Mouse (Mus musculus) cerebellum, adult 11 months (tissue): ENCODE results near the gene Olfr1371.
"Not testable (repeated sequence)": the region's sequence is repeated elsewhere in the genome, so short reads cannot be mapped to it uniquely, and the experiment has no call there.

ENCODE experiments used
- DNase-seq: peaks from one replicate; pipeline ENCODE4 v3.0.0; 2022

Gene Olfr1371

DNA sequence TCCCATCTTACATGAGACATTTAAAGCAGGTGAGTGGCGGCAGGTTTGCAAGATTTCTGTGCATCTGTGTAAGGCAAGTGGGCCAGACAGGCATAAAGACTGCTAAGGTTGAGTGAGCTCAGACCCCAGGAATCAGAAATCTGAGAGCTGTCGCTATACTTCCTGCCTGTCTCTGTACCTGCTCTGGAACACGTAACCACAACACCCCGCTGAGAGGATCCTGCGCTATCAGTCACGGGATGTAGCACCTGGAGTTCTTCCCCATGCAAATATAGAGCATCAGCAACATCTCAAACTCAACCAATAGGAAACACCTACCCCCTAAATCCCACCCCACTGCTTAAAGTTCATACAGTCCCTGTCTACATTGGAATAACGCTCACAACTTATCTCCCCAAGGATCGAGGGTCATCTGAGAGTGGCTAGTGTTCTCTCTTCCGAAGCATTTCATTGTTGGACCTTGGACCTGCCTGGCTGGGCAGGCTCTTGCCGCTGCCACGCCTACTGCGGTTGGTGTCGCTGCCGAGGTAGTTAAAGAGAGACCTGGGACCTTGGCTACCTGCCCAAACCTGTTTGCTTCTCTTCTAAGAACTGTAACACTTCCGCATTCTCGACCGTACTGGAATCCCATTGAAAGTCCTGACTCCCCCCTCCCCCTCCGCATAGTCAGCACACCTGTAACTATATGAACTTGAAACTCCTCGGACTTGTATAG is 10.3 kb upstream of the Olfr1371 start:
- no peak for DNase-seq

DNA sequence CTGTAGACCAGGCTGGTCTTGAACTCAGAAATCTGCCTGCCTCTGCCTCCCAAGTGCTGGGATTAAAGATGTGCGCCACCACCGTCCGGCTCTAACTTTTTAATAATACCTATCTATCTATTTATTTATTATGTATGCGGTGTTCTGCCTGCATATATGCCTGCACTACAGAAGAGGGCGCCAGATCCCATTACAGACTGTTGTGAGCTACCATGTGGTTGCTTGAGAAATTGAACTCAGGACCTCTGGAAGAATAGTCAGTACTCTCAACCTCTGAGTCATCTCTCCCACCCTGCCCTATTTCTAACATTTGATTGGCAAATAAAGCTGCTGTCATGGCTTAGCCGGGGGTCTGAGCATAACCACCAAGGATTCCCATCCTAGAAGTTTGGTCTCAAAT is 9.1 kb upstream of the Olfr1371 start:
- no peak for DNase-seq

DNA sequence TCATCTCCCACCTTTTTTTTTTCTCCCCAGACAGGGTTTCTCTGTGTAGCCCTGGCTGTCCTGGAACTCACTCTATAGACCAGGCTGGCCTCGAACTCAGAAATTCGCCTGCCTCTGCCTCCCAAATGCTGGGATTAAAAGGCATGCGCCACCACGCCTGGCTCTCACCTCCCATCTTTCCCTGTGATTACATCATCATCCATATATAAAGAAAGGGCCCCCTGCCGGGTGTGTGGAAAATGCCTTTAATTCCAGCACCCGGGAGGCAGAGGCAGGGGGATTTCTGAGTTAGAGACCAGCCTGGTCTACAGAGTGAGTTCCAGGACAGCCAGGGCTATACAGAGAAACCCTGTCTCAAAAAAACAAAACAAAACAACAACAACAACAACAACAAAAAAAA is 8.1 kb upstream of the Olfr1371 start:
- DNase-seq: not testable (repeated sequence)

DNA sequence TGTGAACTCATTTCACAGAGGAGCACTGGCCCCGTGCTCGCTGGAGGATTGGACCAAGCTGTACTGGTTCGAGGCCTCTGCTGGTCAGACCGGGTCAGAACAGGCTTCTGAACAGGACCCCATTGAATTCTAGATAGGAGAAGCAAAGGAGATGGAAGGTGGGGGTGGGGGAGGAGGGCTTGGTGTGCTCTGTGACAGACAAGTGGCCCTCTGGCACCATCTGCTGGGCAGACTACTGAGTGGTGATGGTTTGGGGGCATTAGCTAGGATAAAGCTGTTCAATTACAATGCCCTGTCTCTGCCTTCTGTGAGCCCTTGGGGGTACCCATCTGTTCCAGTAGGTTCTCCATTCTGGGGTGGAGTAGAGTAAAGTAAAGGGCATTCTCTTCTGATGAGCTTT is 6.5 kb upstream of the Olfr1371 start:
- peak; percentile 36 for DNase-seq

DNA sequence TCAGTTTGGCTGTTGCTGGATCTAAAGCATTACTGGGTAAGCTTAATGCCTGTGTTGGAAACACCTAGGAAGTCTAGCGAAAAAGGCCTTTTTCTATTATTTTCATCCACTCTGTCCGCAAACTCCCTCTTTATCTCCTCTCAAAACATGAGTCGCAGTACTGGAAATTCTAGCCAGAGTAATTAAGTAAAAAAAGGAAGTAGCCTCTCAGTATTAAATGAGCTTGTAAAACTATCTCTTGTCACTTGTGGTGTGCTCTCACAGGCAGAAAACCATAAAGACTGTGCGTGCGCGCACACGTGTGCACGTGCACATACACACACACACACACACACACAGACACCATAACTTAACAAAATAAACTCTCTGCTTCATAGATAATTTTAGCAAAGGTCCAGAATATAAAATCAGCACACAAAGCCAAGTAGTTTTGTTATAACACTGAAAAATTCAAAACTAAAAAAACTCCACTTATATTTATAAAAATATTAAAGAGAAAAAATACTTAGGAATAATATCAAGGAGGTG is 17.2 kb downstream of the Olfr1371 start:
- not testable (repeated sequence) for DNase-seq

DNA sequence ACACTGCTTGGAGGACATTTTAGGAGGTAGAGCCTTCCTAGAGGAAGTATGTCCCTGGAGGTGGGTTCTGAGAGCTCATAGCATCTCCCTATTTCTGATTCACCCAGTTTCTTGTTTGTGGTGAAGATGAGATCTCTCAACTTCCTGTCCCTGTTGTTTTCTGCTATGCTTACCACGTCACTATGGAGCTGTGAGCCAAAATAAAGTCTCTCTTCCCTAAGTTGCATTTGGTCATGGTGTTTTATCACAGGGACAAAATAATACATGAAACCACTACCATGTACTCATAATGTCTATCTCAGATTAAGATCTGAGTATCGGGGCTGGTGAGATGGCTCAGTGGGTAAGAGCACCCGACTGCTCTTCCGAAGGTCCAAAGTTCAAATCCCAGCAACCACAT is 33.1 kb downstream of the Olfr1371 start:
- not testable (repeated sequence) for DNase-seq

DNA sequence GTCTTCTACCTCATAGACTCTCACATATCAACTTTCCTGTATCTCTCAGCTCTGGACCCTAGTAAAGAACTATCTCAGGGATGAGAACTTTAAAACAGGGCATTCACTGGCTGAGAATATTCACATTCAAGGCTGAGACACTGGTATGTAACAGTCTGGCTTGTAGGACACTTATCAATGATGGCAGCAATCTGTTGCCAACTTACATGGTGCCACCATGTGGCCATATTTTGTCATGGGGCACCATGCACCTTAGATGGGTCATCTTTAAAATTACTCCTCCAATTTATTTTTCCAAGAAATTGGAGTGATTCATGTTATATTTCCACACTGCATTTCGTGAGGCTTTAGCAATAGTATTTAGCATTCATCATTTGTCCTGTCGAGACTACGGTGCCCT is 33.9 kb downstream of the Olfr1371 start:
- not testable (repeated sequence) for DNase-seq

DNA sequence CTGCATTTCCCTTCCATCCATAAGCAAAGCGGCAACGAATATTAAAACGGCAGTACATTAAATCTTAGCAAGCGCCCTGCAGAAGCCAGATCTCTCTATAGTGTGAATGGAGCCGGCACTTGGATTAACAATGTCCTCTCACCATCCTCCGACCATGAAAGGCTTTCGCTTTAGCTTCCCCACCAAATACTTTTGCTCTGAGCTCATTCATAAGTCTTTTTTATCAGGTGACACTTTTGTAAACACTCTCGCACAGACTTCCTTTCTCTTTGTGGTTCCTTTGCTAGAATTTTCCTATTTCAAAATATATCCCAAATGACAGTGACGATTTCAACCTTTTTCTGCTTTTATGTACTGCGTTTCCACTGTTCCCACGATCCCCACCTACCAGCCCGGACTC is 45.3 kb downstream of the Olfr1371 start:
- DNase-seq: no peak

DNA sequence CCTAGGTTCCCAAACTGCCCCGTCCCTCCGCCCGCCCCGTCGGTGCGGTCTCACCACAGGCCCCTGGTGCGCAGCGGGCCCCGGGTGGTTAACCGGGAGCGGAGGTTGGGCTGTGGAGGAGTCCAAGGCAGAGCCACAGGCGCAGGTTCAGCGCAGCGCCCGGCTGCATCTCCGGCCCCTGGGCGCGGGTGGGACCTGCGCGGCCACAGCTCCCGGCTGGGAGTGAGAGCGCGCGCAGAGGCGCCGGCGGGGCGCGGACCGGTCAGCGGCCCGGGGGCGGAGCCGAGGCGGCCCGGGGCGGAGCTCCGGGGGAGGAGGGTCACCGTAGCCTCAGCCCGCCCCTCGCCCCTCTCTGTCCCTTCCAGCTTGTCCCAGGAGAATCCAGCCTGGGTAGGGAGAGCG is 45.9 kb downstream of the Olfr1371 start:
- DNase-seq: not testable (repeated sequence)

DNA sequence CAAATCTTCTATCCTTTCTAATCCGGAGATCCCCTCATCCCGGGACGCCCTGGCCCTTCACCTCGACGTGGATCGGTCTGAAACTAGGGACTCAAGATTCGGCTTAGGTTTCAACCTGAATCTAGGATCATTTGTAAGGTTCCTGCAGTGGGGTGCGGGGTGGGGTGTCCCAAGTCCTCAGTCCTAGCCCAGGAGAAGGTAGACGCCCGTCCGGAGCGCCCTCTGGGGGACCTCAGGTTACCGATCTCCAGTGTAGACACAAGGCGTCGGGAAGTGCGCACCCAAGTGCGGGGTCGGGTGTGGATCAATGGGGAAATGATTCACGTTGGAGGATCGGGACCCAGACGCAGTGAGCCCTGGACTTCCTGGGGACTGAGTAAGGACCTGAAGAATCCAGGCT is 46.7 kb downstream of the Olfr1371 start:
- peak; percentile 10 for DNase-seq

DNA sequence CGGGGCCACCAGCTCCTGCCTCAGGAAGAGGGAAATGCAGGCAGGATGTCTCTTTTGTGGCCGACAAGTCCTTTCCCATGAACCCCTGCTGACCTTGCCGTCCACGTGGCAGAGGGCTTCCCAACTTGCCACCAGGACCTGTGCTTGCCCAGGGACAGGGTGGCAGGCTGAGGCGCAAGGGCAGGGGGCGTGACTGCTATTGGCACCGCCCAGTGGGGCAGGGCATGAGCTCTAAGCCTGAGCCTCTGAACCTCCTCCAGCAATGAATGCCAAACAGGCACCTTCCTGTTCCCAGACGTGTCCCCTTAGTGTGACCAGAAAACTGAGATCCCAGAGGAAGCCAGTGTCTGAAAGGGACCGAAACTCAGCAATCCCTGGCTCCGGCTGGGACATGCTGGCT is 49.9 kb downstream of the Olfr1371 start:
- no peak for DNase-seq
